Mouse (Mus musculus): ENCODE results near the gene Gfod1.

Gfod1 gene

GRCm38 (mm10) chr13:43203234-43203633 is 100.7 kb downstream of the Gfod1 start:
- no peak for DNase-seq (ENCODE audit: low spot score in 2 of 2)

GRCm38 (mm10) chr13:43202351-43202750 is 101.6 kb downstream of the Gfod1 start:
- no peak for DNase-seq (ENCODE audit: low spot score in 2 of 2)

- DNase-seq (ENCODE audit: low spot score in 2 of 2) = no peak
Observed at GRCm38 (mm10) chr13:43201033-43201432, 102.9 kb downstream of the Gfod1 start.

- no peak for DNase-seq (ENCODE audit: low spot score in 2 of 2)
Observed at GRCm38 (mm10) chr13:43200473-43200872, 103.5 kb downstream of the Gfod1 start.

GRCm38 (mm10) chr13:43199749-43200148 is 104.2 kb downstream of the Gfod1 start:
- DNase-seq (ENCODE audit: low spot score in 2 of 2) = peak; percentile 56 to 68

- DNase-seq (ENCODE audit: low spot score in 2 of 2) = no peak
Observed at GRCm38 (mm10) chr13:43199282-43199681, 104.7 kb downstream of the Gfod1 start.

- no peak for DNase-seq (ENCODE audit: low spot score in 2 of 2)
Observed at GRCm38 (mm10) chr13:43197187-43197586, 106.8 kb downstream of the Gfod1 start.

- DNase-seq (ENCODE audit: low spot score in 2 of 2) = no peak
Observed at GRCm38 (mm10) chr13:43196000-43196399, 108.0 kb downstream of the Gfod1 start.

GRCm38 (mm10) chr13:43193932-43194331 is 110.0 kb downstream of the Gfod1 start:
- no peak for DNase-seq (ENCODE audit: low spot score in 2 of 2)

GRCm38 (mm10) chr13:43193266-43193665 is 110.7 kb downstream of the Gfod1 start:
- no peak for DNase-seq (ENCODE audit: low spot score in 2 of 2)

GRCm38 (mm10) chr13:43191741-43192192 is 112.2 kb downstream of the Gfod1 start:
- no peak for DNase-seq (ENCODE audit: low spot score in 2 of 2)

- DNase-seq (ENCODE audit: low spot score in 2 of 2) = no peak
Observed at GRCm38 (mm10) chr13:43191290-43191689, 112.7 kb downstream of the Gfod1 start.

- DNase-seq (ENCODE audit: low spot score in 2 of 2) = no peak
Observed at GRCm38 (mm10) chr13:43187736-43188135, 116.2 kb downstream of the Gfod1 start.

- DNase-seq (ENCODE audit: low spot score in 2 of 2) = no peak
Observed at GRCm38 (mm10) chr13:43183248-43184055, 120.5 kb downstream of the Gfod1 start.

- peak; percentile 57 to 74 for DNase-seq (ENCODE audit: low spot score in 2 of 2)
Observed at GRCm38 (mm10) chr13:43182465-43183201, 121.3 kb downstream of the Gfod1 start.

- DNase-seq (ENCODE audit: low spot score in 2 of 2) = no peak
Observed at GRCm38 (mm10) chr13:43181104-43181503, 122.9 kb downstream of the Gfod1 start.

GRCm38 (mm10) chr13:43177317-43177716 is 126.7 kb downstream of the Gfod1 start:
- DNase-seq (ENCODE audit: low spot score in 2 of 2) = no peak

- no peak for DNase-seq (ENCODE audit: low spot score in 2 of 2)
Observed at GRCm38 (mm10) chr13:43176676-43177075, 127.3 kb downstream of the Gfod1 start.

- DNase-seq (ENCODE audit: low spot score in 2 of 2) = peak; percentile 69 to 76
Observed at GRCm38 (mm10) chr13:43173262-43173661, 130.7 kb downstream of the Gfod1 start.

- no peak for DNase-seq (ENCODE audit: low spot score in 2 of 2)
Observed at GRCm38 (mm10) chr13:43172036-43172713, 131.8 kb downstream of the Gfod1 start.

- DNase-seq (ENCODE audit: low spot score in 2 of 2) = peak; percentile 96 to 98
Observed at GRCm38 (mm10) chr13:43171020-43171710, 132.8 kb downstream of the Gfod1 start, which contains the start of gene Tbc1d7. Gene Tbc1d7 (minus strand): TSS chr13:43171501.

- no peak for DNase-seq (ENCODE audit: low spot score in 2 of 2)
Observed at GRCm38 (mm10) chr13:43167721-43168120, 136.3 kb downstream of the Gfod1 start.

Data from spleen, postnatal 36 days (tissue).